Mouse (Mus musculus) midbrain, embryonic 16.5 days (tissue): Measurements from ENCODE around the gene Sema4d. TPM values are rescaled to one million over a fixed set of nuclear protein-coding genes. Genes with fewer than 3 reads are reported as not detected.
"Not testable (repeated sequence)": the region's sequence is repeated elsewhere in the genome, so short reads cannot be mapped to it uniquely, and the experiment has no call there.

ENCODE experiments used
- ATAC-seq: fragments of 200-750 bp; cut with Nextera tagmentation; 2 replicates; pipeline ENCODE4 v1.8.0; 2017; ENCODE audit warnings: moderate TSS enrichment
- H3K27ac ChIP-seq: fragments of 300-500 bp; sonication (generic); 2 replicates; pipeline ENCODE4 v1.5.1; 2014; ENCODE audit warnings: mild to moderate bottlenecking, low read length, mixed read lengths
- H3K27me3 ChIP-seq: fragments of 300-500 bp; sonication (generic); 2 replicates; pipeline ENCODE4 v1.6.1; 2014; ENCODE audit warnings: low read depth, low read length, mixed read lengths; ENCODE audit not compliant: control insufficient read depth, insufficient read depth
- H3K36me3 ChIP-seq: fragments of 300-500 bp; sonication (generic); 2 replicates; pipeline ENCODE4 v1.6.1; 2014; ENCODE audit warnings: mild to moderate bottlenecking, low read length, moderate library complexity, mixed read lengths; ENCODE audit not compliant: control insufficient read depth, insufficient read depth
- H3K4me1 ChIP-seq: fragments of 300-500 bp; sonication (generic); 2 replicates; pipeline ENCODE4 v1.6.1; 2014; ENCODE audit warnings: mild to moderate bottlenecking, low read length, mixed read lengths; ENCODE audit not compliant: control insufficient read depth, insufficient read depth
- H3K4me2 ChIP-seq: fragments of 300-500 bp; sonication (generic); 2 replicates; pipeline ENCODE4 v1.6.1; 2014; ENCODE audit warnings: mild to moderate bottlenecking, low read length, mixed read lengths
- H3K4me3 ChIP-seq: fragments of 300-500 bp; sonication (generic); 2 replicates; pipeline ENCODE4 v1.5.1; 2014; ENCODE audit warnings: low read depth, mild to moderate bottlenecking, low read length, moderate library complexity, mixed read lengths
- H3K9ac ChIP-seq: fragments of 300-500 bp; sonication (generic); 2 replicates; pipeline ENCODE4 v1.6.1; 2014; ENCODE audit warnings: low read depth, low read length, mixed read lengths
- H3K9me3 ChIP-seq: fragments of 300-500 bp; sonication (generic); replicated peaks from 2 replicates; pipeline ENCODE4 v1.6.1; 2014; ENCODE audit warnings: mild to moderate bottlenecking, low read length, mixed read lengths; ENCODE audit not compliant: control insufficient read depth, poor library complexity, severe bottlenecking
- WGBS: fragments of 180-500 bp; shearing (Covaris S2); extraction: QIAGEN DNeasy Blood & Tissue Kit; methylation state at CpG from one replicate; pipeline ENCODE4 v1.1.7; 2014; 5-methylcytosine and 5-hydroxymethylcytosine counted together
- polyA plus RNA-seq: library from polyadenylated mRNA; unstranded; fragments of >200 nt; fragmentation: Nextera tagmentation; extraction: Ambion mirVana; gene quantifications from 2 replicates; pipeline ENCODE4 v1.2.1, GENCODE M21; 2015

Gene Sema4d
- polyA plus RNA-seq, 1 experiment from 2014 or later, result 16.7 TPM

DNA sequence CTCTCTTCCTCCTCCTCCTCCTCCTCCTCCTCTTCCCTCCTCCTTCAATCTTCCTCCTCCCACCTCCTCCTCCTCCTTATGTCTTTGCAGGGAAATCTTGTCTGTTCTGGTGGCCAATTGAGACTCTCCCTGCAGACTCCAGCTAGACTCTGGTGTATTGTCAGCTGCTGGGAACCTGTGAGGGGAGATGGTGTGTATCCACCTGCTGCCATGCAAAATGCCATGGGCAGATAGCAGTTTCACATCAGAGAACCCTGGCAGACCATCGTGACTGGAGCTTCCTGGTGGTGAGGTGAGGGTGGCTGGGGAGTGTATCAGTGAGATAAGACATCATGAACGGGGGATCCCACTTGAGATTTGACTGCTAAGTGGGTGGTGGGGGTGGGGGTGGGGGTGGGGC lies 41.0 kb upstream of the Sema4d start:
- H3K9ac ChIP-seq, result no peak overlapping the region
- no peak overlapping the region for H3K4me2 ChIP-seq
- no peaks in the 10 kb centered on the region for H3K36me3 ChIP-seq
- H3K27ac ChIP-seq, result no peak overlapping the region
- no peaks in the 10 kb centered on the region for H3K4me1 ChIP-seq
- ATAC-seq, result no peak
- H3K4me3 ChIP-seq, result no peak overlapping the region
- no peaks in the 10 kb centered on the region for H3K9me3 ChIP-seq
- peaks cover 17% of the 10 kb centered on the region for H3K27me3 ChIP-seq
- WGBS, result 65% methylated on average over 2 of the region's 2 CpGs

DNA sequence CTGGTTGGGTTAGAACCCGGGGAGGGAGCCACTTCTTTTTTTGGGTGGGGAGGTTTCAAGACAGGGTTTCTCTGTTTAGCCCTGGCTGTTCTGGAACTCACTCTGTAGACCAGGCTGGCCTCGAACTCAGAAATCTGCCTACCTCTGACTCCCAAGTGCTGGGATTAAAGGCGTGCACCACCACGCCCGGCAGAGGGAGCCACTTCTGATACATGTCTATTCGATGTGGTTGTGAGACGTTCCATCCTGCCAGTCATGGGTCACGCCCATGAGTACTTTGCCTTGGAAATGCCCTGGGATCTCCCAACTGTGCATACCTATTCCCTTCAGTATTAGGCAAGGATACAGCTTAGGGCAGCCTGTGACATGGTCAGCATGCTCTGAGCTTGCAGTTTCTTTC lies 40.5 kb upstream of the Sema4d start:
- ATAC-seq, H3K4me2 ChIP-seq, H3K9ac ChIP-seq, H3K9me3 ChIP-seq, H3K4me3 ChIP-seq, H3K27ac ChIP-seq, H3K4me1 ChIP-seq, H3K36me3 ChIP-seq: not testable (repeated sequence)
- peaks cover 13% of the 10 kb centered on the region for H3K27me3 ChIP-seq
- WGBS, result 76% methylated on average over 8 of the region's 8 CpGs

DNA sequence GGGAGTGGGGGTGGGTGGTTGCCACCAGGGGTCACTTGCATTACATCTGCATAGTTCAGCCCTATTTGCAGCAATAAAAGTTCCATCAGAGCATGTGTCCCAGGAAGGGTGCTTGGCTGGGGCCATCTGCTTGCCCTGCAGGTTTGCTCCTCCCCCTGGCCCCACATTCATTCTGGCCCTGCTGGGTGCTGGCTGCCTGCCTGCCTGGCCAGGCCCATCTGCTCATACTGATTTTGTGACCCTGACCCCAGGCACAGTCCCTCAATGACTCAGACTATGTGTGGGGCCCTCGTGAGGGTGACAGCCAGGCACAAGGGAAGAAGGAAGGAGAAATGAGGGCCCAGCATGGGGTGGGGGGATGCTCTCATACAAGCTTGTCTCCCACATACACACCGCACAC lies 40.1 kb upstream of the Sema4d start:
- no peaks in the 10 kb centered on the region for H3K36me3 ChIP-seq
- peaks cover 10% of the 10 kb centered on the region for H3K27me3 ChIP-seq
- H3K4me3 ChIP-seq, result no peak overlapping the region
- H3K4me1 ChIP-seq, result no peaks in the 10 kb centered on the region
- no peak overlapping the region for H3K27ac ChIP-seq
- no peaks in the 10 kb centered on the region for H3K9me3 ChIP-seq
- no peak overlapping the region for H3K9ac ChIP-seq
- ATAC-seq, result peak; percentile 28; the same call in 1 of the 2 replicates
- 50% methylated on average over 2 of the region's 2 CpGs for WGBS
- no peak overlapping the region for H3K4me2 ChIP-seq

DNA sequence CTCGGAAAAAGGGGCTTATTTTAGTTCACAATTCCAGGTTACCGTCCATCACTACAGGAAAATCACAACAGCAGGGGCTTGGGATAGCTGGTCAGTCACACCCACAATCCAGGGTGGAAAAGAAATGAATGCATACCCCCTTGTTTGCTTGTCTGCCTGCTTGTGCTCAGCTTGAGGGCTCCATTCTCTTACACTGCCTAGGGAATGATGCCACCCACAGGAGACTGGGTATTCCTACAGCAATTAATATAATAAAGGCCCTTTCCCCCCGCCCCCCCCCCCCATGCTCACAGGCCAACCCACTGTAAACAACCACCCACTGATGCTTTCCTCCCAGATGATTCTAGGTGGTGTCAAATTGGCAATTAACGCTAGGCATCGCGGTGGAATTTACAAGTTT lies 38.9 kb upstream of the Sema4d start:
- Histone ChIP-seq H3K4me1 (no peaks in the 10 kb centered on the region), H3K4me3 (no peak overlapping the region), H3K27me3 (no peaks in the 10 kb centered on the region), H3K9ac (no peak overlapping the region), H3K36me3 (no peaks in the 10 kb centered on the region), H3K27ac (no peak overlapping the region), H3K9me3 (no peaks in the 10 kb centered on the region), H3K4me2 (no peak overlapping the region)
- ATAC-seq, result no peak
- WGBS, result 79% methylated on average over 6 of the region's 6 CpGs

DNA sequence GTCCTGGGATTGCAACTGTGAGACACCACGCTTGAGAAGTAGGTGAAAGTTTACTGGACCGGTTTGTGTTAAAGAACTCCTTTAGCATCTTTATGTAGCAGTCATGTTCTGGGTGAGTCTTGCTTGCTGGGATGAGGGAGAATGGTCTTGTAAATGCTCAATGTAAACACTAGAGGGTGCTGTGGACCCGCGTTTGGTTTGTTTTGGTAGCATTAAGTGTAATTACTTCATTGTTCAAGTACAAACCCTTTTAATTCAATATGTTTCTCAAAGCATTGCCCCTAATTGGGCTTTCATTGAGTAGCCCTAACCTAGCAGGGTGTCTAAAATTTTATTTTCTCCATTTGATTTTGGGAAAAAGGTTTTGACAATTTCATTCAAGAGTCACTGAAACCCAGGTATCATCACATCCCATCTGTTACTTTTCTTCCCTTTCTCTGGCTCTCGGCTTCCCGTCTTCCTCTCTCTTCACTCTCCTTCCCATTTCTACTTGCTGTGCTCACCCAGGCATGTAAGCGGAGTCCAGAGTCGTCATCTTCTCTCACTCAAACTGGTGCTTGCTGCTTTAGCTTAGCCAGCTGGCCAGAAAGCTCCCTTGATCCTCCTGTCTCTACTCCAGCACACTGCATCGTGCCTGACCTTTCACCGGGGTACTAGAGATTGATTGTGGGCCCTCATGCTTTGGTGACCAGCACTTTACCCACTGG lies 37.4 kb upstream of the Sema4d start:
- H3K9me3 ChIP-seq, result no peaks in the 10 kb centered on the region
- H3K9ac ChIP-seq, result no peak overlapping the region
- 27% methylated on average over 10 of the region's 10 CpGs for WGBS
- H3K4me1 ChIP-seq, result no peaks in the 10 kb centered on the region
- H3K36me3 ChIP-seq, result no peaks in the 10 kb centered on the region
- no peak for ATAC-seq
- H3K27me3 ChIP-seq, result no peaks in the 10 kb centered on the region
- H3K27ac ChIP-seq, result no peak overlapping the region
- H3K4me3 ChIP-seq, result no peak overlapping the region
- no peak overlapping the region for H3K4me2 ChIP-seq

DNA sequence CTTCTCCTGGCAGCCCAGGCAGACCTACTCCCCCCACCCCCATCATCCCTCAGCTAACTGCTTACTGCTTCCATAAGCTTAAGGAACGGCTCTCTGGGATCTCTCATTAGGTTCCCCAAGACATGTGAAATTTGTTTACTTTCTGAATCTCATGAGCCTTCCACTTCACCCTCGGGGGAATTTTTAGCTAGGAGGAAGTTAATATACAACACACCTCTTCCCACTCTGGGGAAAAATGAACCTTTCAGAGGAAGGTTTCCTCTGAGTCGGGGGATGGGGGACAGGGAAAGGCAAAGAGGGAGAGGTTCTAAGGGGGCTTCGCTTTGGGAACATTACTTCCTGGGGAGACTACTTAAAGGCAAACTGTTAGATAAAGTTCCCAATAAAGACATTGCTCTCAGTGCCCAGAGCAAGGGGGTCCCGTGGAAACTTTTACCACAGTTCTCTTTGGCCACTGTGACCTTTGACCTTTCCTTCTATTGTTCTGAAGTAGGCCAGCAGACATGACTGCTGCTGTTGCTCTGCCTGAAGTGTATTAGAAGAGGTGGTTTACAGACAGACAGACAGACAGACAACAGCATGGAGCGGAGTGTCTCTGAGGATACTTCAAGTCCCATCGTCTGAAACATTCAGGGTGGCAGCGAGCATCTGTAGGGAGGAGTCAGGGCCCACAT lies 30.4 kb upstream of the Sema4d start:
- peaks cover 2% of the 10 kb centered on the region; the same call in 1 of the 2 replicates for H3K4me1 ChIP-seq
- no peak for ATAC-seq
- no peaks in the 10 kb centered on the region for H3K27me3 ChIP-seq
- no peak overlapping the region for H3K9ac ChIP-seq
- H3K27ac ChIP-seq, result no peak overlapping the region
- H3K9me3 ChIP-seq, result no peaks in the 10 kb centered on the region
- no peak overlapping the region for H3K4me2 ChIP-seq
- 48% methylated on average over 8 of the region's 8 CpGs for WGBS
- no peaks in the 10 kb centered on the region for H3K36me3 ChIP-seq
- H3K4me3 ChIP-seq, result no peak overlapping the region

DNA sequence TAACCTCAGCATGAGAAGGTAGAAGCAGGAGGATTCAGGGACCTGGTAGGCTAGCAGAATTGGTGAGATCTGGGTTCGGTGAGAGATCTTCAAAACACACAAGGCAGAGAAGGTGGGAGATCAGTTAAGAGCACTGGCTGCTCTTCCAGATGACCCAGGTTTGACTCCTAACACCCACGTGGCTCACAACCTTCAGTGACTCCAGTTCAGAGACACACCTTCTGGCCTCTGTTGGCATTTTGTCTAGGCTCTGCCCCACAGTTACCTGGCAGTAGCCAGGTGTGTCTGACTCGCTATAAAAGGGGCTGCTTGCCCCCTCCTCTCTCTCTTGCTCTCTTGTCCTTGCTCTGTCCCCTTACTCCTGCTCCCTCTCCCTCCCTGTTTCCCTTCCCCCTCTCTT lies 28.4 kb upstream of the Sema4d start:
- Histone ChIP-seq H3K27ac (no peak overlapping the region), H3K4me1 (peaks cover 2% of the 10 kb centered on the region; the same call in 1 of the 2 replicates), H3K36me3 (no peaks in the 10 kb centered on the region), H3K4me3 (no peak overlapping the region), H3K9ac (no peak overlapping the region), H3K9me3 (no peaks in the 10 kb centered on the region), H3K27me3 (no peaks in the 10 kb centered on the region), H3K4me2 (no peak overlapping the region)
- 58% methylated on average over 3 of the region's 3 CpGs for WGBS
- ATAC-seq, result no peak

DNA sequence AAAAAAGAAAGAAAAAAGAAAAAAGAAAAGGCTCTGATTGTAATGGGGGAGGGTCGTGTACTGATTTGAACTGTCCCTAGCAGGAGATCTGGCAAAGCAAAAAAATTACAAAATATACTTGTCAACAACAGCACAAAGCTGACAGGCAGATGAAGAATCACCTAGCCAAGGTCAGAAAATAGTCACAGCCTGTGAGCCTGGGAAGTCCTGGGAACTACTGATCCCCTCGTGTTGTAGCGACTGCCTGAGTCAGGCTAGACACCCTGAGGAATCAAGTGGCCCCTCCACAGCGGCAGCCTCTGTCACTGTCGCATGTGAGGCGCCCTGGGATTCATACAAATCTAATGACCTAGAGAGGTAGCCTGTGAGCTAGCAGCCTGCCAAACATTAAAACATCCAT lies 25.8 kb upstream of the Sema4d start:
- Histone ChIP-seq H3K36me3 (no peaks in the 10 kb centered on the region), H3K9ac (no peak overlapping the region), H3K4me3 (no peak overlapping the region), H3K27ac (no peak overlapping the region), H3K4me2 (no peak overlapping the region), H3K27me3 (no peaks in the 10 kb centered on the region), H3K9me3 (no peaks in the 10 kb centered on the region), H3K4me1 (peaks cover 2% of the 10 kb centered on the region; the same call in 1 of the 2 replicates)
- 63% methylated on average over 6 of the region's 6 CpGs for WGBS
- ATAC-seq, result no peak

DNA sequence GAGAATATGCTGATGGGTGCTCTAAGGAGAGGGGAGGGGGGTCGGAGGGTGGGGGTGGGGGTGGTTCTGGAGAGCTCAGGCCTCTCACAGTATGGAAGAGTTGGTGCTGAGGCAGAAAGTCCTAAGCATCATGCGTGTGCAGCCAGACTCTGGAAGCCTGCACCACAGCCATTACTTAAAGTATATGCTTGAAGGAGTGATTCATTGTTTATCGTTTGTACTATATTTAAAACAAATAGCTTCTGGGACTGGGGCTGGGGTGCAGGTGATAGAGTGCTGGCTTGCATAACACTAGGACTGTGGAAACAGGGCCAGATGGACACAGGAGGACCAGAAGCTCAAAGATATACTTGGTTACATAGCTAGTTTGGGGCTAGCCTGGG lies 25.4 kb upstream of the Sema4d start:
- 76% methylated on average over 3 of the region's 3 CpGs for WGBS
- Histone ChIP-seq H3K27ac (no peak overlapping the region), H3K27me3 (no peaks in the 10 kb centered on the region), H3K36me3 (no peaks in the 10 kb centered on the region), H3K4me2 (no peak overlapping the region), H3K4me1 (peaks cover 2% of the 10 kb centered on the region), H3K4me3 (no peak overlapping the region), H3K9me3 (no peaks in the 10 kb centered on the region), H3K9ac (no peak overlapping the region; the same call in 1 of the 2 replicates)
- ATAC-seq, result no peak
